Mouse (Mus musculus) T-cell, adult 2 months (primary cell): Measurements from ENCODE around the gene Dedd2.

Source experiments
- DNase-seq: peaks from one replicate; pipeline ENCODE4 v3.0.0; 2022; ENCODE audit warnings: low spot score

Dedd2 gene

GRCm38 (mm10) chr7:25218705-25219415 is 1.6 kb downstream of the Dedd2 start:
- peak; percentile 42 for DNase-seq

DNA sequence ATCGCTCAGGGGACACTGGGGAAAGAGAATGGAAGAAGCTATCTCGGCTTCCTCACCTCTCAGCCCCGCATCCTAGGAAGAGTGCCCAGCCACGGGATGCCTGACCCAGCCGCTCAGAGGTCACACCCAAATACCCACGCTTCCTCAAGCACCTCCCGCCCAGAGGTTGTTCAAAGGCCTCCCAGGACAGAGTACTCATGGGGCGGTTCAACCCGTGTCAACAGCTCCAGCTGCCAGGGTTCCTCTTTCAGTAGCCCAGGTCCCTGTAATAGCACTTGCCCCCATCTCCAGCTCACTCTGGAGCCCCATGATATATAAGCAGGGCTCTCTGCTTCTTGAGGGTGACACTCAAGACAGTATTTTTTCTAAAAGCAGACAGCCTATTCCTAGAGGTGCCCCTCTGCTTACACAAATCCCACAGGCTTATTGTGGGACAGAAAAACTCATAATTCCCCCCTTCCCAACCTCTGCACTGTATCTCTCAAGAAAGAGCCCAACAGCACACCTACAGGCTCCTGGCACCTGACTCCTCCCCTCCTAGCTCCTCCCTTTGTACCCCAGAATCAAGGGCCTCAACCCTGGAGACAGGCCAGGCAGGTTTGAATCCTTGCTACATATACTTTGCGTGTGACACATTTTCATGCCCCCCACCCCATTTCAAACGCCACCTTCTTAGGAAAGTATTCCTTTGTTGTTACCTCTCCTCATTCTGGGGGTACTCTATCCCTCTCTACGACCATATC is 2.6 kb downstream of the Dedd2 start:
- DNase-seq: no peak

DNA sequence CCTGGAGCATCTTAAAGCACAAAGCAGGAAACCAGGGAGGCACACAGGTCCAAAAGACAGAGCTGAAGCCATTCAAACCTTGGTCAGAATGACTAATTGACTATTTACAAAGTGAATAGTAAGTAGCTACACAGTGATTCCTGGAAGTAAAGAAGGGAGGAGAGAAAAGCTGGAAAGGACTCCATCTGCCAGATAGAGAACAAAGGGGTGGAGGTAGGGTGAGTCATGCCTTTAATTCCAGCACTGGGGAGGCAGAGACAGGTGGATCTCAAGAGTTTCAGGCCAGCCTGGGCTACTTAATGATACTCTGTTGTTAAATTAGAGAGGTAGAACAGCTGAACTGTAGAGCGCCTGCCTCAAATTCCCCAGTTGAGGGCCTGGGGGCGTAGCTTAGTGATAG is 6.2 kb downstream of the Dedd2 start:
- DNase-seq: no peak

GRCm38 (mm10) chr7:25213099-25213498 is 7.3 kb downstream of the Dedd2 start:
- DNase-seq: no peak

GRCm38 (mm10) chr7:25210482-25210881 is 9.9 kb downstream of the Dedd2 start:
- DNase-seq: no peak

GRCm38 (mm10) chr7:25209161-25209622 is 11.2 kb downstream of the Dedd2 start:
- peak; percentile 34 for DNase-seq

DNA sequence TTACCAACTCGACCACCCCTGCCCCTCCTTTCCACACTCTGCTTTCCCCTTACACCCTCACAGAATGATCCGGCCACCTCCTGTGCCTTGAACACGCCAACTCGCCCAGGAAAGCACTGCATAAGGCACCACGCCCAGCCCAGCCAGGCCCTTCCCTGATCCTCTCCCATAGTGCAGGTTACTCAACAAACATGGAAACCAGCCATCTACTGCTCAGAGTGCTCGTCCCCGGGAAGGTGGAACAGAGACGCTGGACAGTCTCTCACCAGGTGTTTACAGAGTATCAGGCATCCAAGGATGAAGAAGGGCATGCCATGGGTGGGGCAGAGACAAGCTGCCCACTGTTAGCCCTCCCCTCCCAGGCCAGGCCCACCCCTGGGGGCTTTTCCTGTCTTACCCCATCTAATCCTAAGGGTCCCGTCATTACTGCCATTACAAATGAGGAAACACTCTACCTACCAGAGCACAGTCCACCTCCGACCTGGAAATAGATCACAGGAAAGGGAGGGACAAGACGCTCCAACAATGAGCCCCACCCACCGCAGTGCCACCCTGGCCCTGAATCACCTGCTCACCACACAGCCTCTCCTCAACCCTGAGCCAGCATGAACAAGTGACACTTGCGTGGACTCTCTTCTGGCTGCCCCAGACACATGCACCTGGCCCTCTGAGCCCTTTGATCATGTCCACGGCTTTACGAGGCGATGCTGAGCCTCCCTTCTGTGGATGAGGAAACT is 14.2 kb downstream of the Dedd2 start:
- DNase-seq: no peak

DNA sequence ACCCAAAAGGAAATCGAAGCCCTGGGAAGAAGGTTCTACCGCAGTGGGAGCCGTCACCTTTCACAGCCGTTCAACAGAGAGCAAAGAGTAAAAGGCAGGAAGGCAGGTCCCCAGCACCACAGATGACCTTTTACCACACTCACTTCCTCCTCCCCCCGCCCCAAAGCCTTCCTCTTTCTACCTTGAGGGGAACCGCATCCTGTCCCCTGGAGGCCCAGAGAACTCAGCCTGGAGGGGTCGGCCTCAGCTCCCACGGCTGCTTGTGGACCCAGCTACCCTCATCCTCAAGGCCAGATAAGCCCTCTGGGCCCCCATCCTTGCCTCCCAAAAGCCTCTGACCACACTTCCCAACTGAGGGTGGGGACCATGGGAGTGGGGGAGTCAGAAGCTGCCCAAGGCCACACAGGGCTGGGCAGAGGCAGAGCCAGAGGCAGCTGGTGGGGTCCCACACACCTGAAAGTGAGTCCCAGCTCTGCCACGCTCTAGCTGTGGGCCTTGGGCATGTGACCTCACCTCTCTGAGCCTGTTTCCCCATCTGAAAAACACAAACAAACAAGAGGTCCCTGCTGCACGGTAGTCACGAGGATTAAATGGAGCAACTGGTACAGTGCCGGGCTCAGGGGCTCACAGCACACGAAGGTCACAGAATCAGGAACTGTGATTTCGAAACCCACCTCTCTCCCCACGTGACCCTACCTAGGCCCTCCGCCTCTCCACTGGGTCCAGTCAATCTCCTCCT is 14.9 kb downstream of the Dedd2 start:
- DNase-seq: peak; percentile 84

DNA sequence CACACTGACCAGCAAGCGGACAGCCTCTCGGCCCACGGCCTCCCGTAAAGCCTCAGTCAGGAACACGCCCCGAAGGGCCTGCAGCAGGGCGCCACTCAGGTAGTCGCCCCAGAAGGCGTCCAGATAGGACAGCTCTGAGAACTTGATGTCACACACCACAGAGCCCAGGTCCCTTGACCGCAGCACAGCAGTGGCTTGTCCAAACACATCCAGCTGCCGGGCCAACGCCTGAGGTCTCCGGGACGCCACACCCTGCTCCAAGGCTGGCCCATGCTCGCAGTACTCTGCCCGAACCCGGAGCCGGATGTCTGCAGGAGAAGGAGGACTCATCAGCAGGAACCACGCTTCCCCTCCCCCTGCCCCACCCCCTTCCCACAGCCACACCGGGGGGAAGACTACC is 16.8 kb downstream of the Dedd2 start:
- DNase-seq: no peak

GRCm38 (mm10) chr7:25197384-25198018 is 22.9 kb downstream of the Dedd2 start:
- no peak for DNase-seq

DNA sequence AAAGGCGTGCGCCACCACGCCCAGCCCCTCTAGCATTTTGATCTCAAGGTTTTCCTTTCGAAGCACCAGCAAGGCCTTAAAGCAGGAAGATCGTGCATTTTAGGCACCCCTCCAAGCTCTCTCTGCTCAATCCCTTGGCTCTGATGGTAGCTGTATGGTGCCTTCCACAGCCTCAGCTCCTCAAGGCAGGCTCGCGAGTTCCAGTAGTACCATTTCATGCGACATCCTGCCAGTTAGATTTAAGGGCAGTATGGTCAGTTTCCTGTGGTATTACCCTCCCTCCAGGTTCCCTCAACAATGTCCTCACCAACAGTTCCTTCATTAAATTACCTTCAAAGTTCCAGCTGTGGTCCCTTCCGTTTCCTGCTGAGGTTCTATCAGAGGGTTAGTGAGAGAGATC is 24.3 kb downstream of the Dedd2 start:
- DNase-seq: no peak

DNA sequence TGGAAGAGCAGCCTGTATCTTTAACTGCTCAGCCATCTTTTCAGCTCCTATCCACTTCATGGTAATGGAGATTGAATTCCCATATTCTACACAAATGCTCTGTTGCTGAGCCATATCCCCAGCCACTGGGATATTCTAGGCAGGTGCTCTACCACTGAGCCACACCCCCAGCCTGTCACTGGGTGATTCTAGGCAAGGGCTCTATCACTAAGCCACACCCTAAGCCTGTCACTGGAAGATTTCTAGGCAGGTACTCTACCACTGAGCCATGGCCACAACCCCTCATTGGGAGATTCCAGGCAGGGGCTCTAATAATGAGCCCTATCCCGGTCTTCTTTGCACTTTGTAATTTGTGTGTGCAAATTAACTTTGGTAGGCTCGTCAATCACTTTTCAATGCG is 25.3 kb downstream of the Dedd2 start:
- DNase-seq: no peak

- no peak for DNase-seq
Observed at GRCm38 (mm10) chr7:25192110-25192509, 28.3 kb downstream of the Dedd2 start.

DNA sequence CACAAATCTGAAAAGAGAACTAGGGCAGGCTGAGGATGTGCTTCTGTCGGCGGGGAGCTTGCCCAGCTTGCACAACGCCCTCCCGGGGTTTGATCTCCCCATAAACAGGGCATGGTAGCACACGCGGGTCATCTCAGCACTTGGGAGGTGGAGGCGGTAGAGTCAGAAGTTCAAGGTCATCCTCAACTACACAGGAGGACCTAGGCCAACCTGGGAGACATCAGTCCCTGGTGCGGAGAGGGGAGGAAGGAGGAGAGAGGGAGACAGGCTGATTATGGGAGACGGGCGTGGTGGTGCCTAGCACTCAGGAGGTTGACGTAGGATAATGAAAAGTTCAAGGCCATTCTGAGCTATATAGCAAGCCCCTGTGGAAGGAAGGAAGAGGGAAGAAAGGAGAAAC is 29.6 kb downstream of the Dedd2 start:
- DNase-seq: no peak

GRCm38 (mm10) chr7:25187662-25188650 is 32.5 kb downstream of the Dedd2 start:
- DNase-seq: peak; percentile 71

GRCm38 (mm10) chr7:25184091-25184490 is 36.3 kb downstream of the Dedd2 start:
- no peak for DNase-seq

DNA sequence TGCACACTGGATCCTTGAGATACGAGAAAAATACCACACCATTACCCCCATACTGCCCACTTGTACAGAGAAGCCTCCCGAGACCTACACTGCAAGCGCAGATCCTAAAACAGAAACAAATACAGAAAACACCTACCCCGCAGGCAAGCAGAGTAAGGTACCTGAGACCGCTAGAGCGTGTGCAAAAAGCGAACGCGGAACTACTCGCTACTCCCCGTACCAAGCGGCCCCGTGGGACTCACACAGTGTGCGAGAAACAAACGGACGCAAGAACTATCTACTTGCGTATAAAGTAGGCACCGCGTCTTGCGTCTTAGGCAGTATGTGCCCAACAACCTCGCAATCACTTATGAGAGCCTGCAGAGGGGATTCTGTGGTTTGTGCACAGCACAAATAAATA is 38.6 kb downstream of the Dedd2 start:
- peak; percentile 21 for DNase-seq

DNA sequence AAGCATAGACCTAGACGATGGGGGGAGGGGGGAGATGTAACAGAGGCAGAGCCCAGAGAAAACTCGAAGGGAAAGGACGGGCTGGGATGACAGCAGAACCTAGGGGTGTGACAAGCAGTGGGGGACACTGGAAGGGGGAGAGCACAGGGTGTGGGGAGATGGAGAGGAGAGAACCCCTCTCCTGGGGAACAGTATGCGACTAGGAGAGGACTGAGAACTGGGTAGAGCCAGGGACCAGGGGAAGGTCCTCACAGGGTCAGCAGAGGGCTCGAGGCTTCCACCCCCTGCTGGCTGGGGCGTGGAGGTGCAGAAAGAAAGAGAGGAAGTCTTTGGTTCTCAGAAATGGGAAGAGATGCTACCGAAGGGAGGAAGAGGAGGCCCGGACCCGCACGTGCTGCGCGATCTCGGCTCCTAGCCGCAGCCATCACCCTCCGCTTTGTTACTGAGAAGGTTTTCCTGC is 39.1 kb downstream of the Dedd2 start:
- peak; percentile 43 for DNase-seq

GRCm38 (mm10) chr7:25180512-25180911 is 39.9 kb downstream of the Dedd2 start:
- DNase-seq: no peak

DNA sequence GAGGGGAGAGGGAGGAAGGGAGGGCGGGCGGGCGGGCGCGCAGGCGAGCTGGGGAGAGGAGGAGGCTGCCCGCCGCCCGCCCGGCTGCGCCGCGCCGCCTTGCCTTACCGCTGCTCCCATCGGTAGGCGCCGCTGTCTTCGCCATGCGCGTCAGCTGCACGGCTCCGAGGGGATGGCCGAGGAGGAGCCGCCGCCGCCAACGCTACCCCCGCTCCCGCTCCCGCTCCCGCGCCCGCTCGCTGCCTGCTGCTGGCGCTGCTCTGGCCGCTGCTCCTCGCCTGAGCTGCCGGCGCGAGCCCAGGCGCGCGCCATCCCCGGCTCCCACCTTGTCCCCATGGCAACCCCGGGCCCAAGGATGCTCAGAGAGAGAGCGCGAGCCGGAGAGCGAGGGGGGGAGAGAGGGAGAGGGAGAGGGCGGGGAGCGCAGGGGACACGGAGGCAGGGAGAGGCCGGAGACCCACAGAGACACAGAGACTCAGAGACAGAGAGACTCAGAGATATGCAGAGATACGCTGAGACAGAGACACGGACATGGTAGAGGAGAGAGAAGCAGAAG is 40.7 kb downstream of the Dedd2 start, which contains the start of gene Pou2f2:
TSS of gene Pou2f2 (minus strand) at position 121 of the 556 bp plus-strand sequence.
- DNase-seq: peak; percentile 70
